Mouse (Mus musculus) brain, embryonic 14.5 days (tissue): ENCODE data around the gene Ctc1.

Experiments used
- CTCF ChIP-seq: fragments of 200-500 bp; IDR thresholded peaks from 2 replicates; pipeline ENCODE4 v1.5.1; 2012; ENCODE audit warnings: inconsistent platforms, mild to moderate bottlenecking, moderate library complexity, borderline replicate concordance; ENCODE audit not compliant: insufficient read depth, insufficient read length; ENCODE audit errors: extremely low read depth
- POLR2A ChIP-seq: fragments of 200-500 bp; IDR thresholded peaks from 2 replicates; pipeline ENCODE4 v1.6.1; 2012; ENCODE audit warnings: mild to moderate bottlenecking, inconsistent platforms, borderline replicate concordance; ENCODE audit not compliant: poor library complexity, insufficient read depth, insufficient read length, severe bottlenecking; ENCODE audit errors: extremely low read depth

DNA sequence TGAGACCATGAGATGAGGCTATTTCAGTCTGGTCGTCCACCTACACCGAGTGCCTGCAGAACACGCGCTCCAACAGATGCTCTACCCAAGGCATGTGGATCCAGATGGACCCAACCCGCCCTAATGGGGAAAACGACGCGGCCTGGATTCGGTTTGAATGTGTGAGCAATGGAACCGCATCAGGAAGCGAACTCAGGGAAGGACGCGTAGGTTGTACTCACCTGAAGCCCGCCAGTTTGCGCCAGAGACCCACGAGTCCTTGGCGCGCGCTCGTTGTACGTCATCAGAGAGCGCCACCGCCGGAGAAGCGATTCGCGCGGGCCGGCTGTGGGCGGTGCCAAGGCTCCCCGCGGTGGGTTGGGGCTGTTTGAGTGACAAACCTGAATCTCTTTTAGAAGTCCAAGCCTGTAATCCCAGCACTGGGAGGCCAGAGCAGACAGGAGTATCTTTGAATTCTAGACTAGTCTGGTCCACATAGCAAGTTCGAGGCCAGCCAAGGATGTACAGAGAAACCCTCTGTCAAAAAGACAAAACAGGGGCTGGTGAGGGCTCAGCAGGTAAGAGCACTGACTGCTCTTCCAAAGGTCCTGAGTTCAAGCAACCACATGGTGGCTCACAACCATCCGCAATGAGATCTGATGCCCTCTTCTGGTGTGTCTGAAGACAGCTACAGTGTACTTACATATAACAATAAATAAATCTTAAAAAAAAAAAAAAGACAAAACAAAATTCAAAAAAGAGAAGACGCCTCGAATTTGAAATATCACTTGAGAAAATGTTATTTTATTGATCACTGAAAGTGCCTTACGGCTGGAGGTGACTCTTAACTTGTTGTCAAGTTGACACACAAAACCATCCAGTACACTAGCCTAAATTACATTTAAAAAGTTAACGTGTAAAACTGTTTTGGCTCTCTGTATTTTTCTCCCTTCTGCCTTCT, 7.3 kb upstream of the Ctc1 start, which contains the start of gene Pfas:
- TF ChIP-seq CTCF (no peak), POLR2A (peak; percentile 44; the same call in 1 of the 2 replicates)
